ENCODE assay signal across 27 mouse cellular contexts in the genomic region with DNA sequence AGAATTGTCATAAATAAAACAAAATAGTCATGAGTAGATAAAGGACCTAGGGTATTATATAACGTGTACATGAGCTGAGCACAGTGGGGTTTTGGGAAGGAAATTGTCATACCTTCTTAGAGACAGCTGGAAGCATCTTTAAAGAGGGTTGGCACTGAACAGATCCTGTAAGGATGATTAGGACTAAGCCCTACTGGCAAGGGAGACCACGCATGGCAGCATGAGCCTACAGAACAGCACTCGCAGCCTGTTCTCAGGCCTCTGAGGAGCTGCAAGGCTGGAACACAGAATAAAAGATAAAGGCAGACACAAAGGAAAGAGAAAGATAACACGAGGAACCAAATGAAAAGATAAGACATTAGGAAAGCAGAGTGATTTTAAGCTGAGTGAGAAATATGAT.
A peak's percentile ranks its signal among the peaks of the same experiment; 100 is the strongest.
DNase-seq lines count a peak whose midpoint lies in the region; ATAC-seq and TF ChIP-seq lines count a peak whose summit lies in the region.
"Had no signal": no experiment of that assay in that cellular context is flagged by ENCODE, and none has a peak within 500 bp of the region (broad histone marks: within the 10 kb centered on the region; RNA-seq: fewer than 3 reads in every experiment).

No protein-coding gene starts in this region.

- 0 out of 2 replicates have a peak, but pooled peaks have one; percentile 1 for TF ChIP-seq CTCF in cerebellum, adult 2 months (IDR thresholded peaks at IDR 0.05; ENCODE audit: borderline replicate concordance, insufficient read depth, low read depth, low read length)
- TF ChIP-seq CTCF in midbrain, postnatal 0 days (IDR thresholded peaks at IDR 0.05): no peak

- H3K36me3 ChIP-seq in midbrain, postnatal 0 days (ENCODE audit: insufficient read depth, low read length): no peaks in the 10 kb centered on the region
- H3K36me3 ChIP-seq in midbrain, embryonic 15.5 days (replicated peaks): no peaks in the 10 kb centered on the region
- H3K36me3 ChIP-seq: embryonic facial prominence, embryonic 10.5 days; embryonic facial prominence, embryonic 13.5 days; forebrain, embryonic 12.5 days; forebrain, embryonic 15.5 days; G1E; hindbrain, embryonic 12.5 days; hindbrain, embryonic 15.5 days had no signal

- H3K4me1 ChIP-seq in cerebellum, adult 2 months (ENCODE audit: control insufficient read depth, insufficient read depth, low read length): peaks cover 9% of the 10 kb centered on the region
- H3K4me1 ChIP-seq in midbrain, postnatal 0 days (ENCODE audit: insufficient read depth, low read length): no peaks in the 10 kb centered on the region
- no peaks in the 10 kb centered on the region for H3K4me1 ChIP-seq in midbrain, embryonic 15.5 days
- H3K4me1 ChIP-seq: embryonic facial prominence, embryonic 10.5 days; embryonic facial prominence, embryonic 13.5 days; forebrain, embryonic 12.5 days; forebrain, embryonic 15.5 days; hindbrain, embryonic 12.5 days; hindbrain, embryonic 15.5 days had no signal

- H3K4me3 ChIP-seq in cerebellum, adult 2 months (replicated peaks; ENCODE audit: insufficient read depth, low read depth, low read length): no peak overlapping the region
- no peak overlapping the region for H3K4me3 ChIP-seq in midbrain, postnatal 0 days (ENCODE audit: low read depth, low read length)
- no peak overlapping the region for H3K4me3 ChIP-seq in midbrain, embryonic 15.5 days
- H3K4me3 ChIP-seq: embryonic facial prominence, embryonic 10.5 days; embryonic facial prominence, embryonic 13.5 days; erythroblast, embryonic 14.5 days; forebrain, embryonic 12.5 days; forebrain, embryonic 15.5 days; gastrocnemius, adult 2 months; hindbrain, embryonic 12.5 days; hindbrain, embryonic 15.5 days had no signal

- no peak for ATAC-seq in midbrain, postnatal 0 days (ENCODE audit: low FRiP score)
- ATAC-seq in midbrain, embryonic 15.5 days (replicated peaks): no peak
- ATAC-seq: forebrain, embryonic 15.5 days; intestine, postnatal 0 days; Patski had no signal

- WGBS in cerebellum, adult 2 months: 59% methylated on average over 4 of the region's 4 CpGs
- WGBS in midbrain, postnatal 0 days: 53% methylated on average over 4 of the region's 4 CpGs
- 57% methylated on average over 4 of the region's 4 CpGs for WGBS in midbrain, embryonic 15.5 days

- no peaks in the 10 kb centered on the region for H3K9me3 ChIP-seq in midbrain, postnatal 0 days (ENCODE audit: low read length)
- no peaks in the 10 kb centered on the region for H3K9me3 ChIP-seq in midbrain, embryonic 15.5 days
- H3K9me3 ChIP-seq: embryonic facial prominence, embryonic 10.5 days; embryonic facial prominence, embryonic 13.5 days; forebrain, embryonic 12.5 days; forebrain, embryonic 15.5 days; G1E; hindbrain, embryonic 12.5 days; hindbrain, embryonic 15.5 days had no signal

- H3K9ac ChIP-seq in midbrain, postnatal 0 days (replicated peaks; ENCODE audit: low read length, poor library complexity, severe bottlenecking): no peak overlapping the region
- H3K9ac ChIP-seq in midbrain, embryonic 15.5 days: no peak overlapping the region
- H3K9ac ChIP-seq: embryonic facial prominence, embryonic 13.5 days; forebrain, embryonic 12.5 days; forebrain, embryonic 15.5 days; hindbrain, embryonic 12.5 days; hindbrain, embryonic 15.5 days had no signal

- TF ChIP-seq POLR2A in cerebellum, adult 2 months (IDR thresholded peaks at IDR 0.05; ENCODE audit: borderline replicate concordance, insufficient read depth, low read length): no peak

- DNase-seq in cerebellum, adult 2 months: peak in 1 of 2 experiments; percentile 38
- DNase-seq in cerebellum, adult 8-10 months: no peak
- peak; percentile 36 to 56 for DNase-seq in cerebellum, postnatal 14 days
- DNase-seq in cerebellum, postnatal 36 days: no peak
- DNase-seq in midbrain, postnatal 0 days (ENCODE audit: low spot score): no peak
- DNase-seq in adrenal gland, postnatal 36 days: no peak
- DNase-seq: adrenal gland, postnatal 14 days; B cell, adult 2 months; cerebellum, adult 9-10 months; embryo, embryonic 11 days; gastrocnemius, adult 2 months; gastrocnemius, postnatal 14 days; heart, adult 11 months; kidney, adult 2 months had no signal

- no peaks in the 10 kb centered on the region for H3K27me3 ChIP-seq in cerebellum, adult 2 months (ENCODE audit: control insufficient read depth, insufficient read depth, low read length)
- no peaks in the 10 kb centered on the region for H3K27me3 ChIP-seq in midbrain, postnatal 0 days (ENCODE audit: insufficient read depth, low read length)
- no peaks in the 10 kb centered on the region for H3K27me3 ChIP-seq in midbrain, embryonic 15.5 days (replicated peaks)
- H3K27me3 ChIP-seq: CH12.LX; embryonic facial prominence, embryonic 13.5 days; forebrain, embryonic 12.5 days; forebrain, embryonic 15.5 days; hindbrain, embryonic 12.5 days; hindbrain, embryonic 15.5 days had no signal

- 0 out of 2 replicates have a peak overlapping the region, but pooled peaks have one; percentile 53 for H3K27ac ChIP-seq in cerebellum, adult 2 months (ENCODE audit: insufficient read depth, low read length)
- 0 out of 2 replicates have a peak overlapping the region, but pooled peaks have one; percentile 43 for H3K27ac ChIP-seq in midbrain, postnatal 0 days (ENCODE audit: low read depth, low read length)
- H3K27ac ChIP-seq in midbrain, embryonic 15.5 days: no peak overlapping the region
- H3K27ac ChIP-seq: embryonic facial prominence, embryonic 10.5 days; embryonic facial prominence, embryonic 13.5 days; forebrain, embryonic 12.5 days; forebrain, embryonic 15.5 days; gastrocnemius, adult 2 months; hindbrain, embryonic 12.5 days; hindbrain, embryonic 15.5 days had no signal

- H3K4me2 ChIP-seq in midbrain, postnatal 0 days (ENCODE audit: low read depth, low read length, poor library complexity, severe bottlenecking): no peak overlapping the region
- no peak overlapping the region for H3K4me2 ChIP-seq in midbrain, embryonic 15.5 days
- H3K4me2 ChIP-seq: embryonic facial prominence, embryonic 13.5 days; forebrain, embryonic 12.5 days; forebrain, embryonic 15.5 days; heart, embryonic 11.5 days; hindbrain, embryonic 12.5 days; hindbrain, embryonic 15.5 days had no signal

Comparison
In these comparisons a context has a peak if more than half of its experiments do, and no peak if none do; other contexts are left out.
1. DNase-seq: peak in cerebellum, postnatal 14 days (2 of 2); none in cerebellum, adult 8-10 months (single experiment), cerebellum, postnatal 36 days (0 of 2), midbrain, postnatal 0 days (single experiment) and adrenal gland, postnatal 36 days (0 of 2).